Mouse (Mus musculus) megakaryocyte progenitor cell, adult 5-6 weeks (primary cell): ENCODE measurements around the gene Rbm10. TPM values are rescaled to one million over a fixed set of nuclear protein-coding genes. Genes with fewer than 3 reads are reported as not detected.

Experiments
- ATAC-seq: replicated peaks from 2 replicates; pipeline ENCODE4 v1.8.0; 2016; ENCODE audit warnings: mild to moderate bottlenecking, moderate TSS enrichment, inconsistent platforms; ENCODE audit not compliant: poor library complexity
- total RNA-seq, 2 experiments: library from RNA; stranded (forward) in 1 of 2; stranded (reverse) in 1 of 2; fragments of 157-497, 149-512 nt in 1 of 2; fragments of 200-1000 nt in 1 of 2; gene quantifications; 2 replicates each; pipeline versions ENCODE4 v1.2.3 to v1.2.4; 2015 to 2017

The Rbm10 gene
- 28.4 and 32.0 TPM in 2 replicates for total RNA-seq (2015)
- 66.3 and 82.3 TPM in 2 replicates for total RNA-seq (2017)

- ATAC-seq = peak; percentile 94
These were observed at the start of gene Rbm10, which contains the start of gene Ndufb11 for GRCm38 (mm10) chrX:20617176-20617902. Gene Rbm10, plus strand, starts transcription at chrX:20617503. Gene Ndufb11, minus strand, starts transcription at chrX:20617619.

GRCm38 (mm10) chrX:20571024-20571423 lies 46.3 kb upstream of the Rbm10 start:
- ATAC-seq = peak; percentile 72

- ATAC-seq = no peak; the same call in 1 of the 2 replicates
These were observed 44.6 kb upstream of the Rbm10 start for GRCm38 (mm10) chrX:20572683-20573082.

- ATAC-seq = peak; percentile 63
These were observed 43.4 kb upstream of the Rbm10 start for GRCm38 (mm10) chrX:20573927-20574326.

- ATAC-seq = 0 out of 2 replicates have a peak, but pooled peaks have one; percentile 54
These were observed 29.3 kb upstream of the Rbm10 start for GRCm38 (mm10) chrX:20587968-20588367.

GRCm38 (mm10) chrX:20608500-20608899 lies 8.8 kb upstream of the Rbm10 start:
- peak; percentile 58 for ATAC-seq

GRCm38 (mm10) chrX:20616861-20617175 lies 485 bp upstream of the Rbm10 start:
- peak; percentile 26 for ATAC-seq

- peak; percentile 16; the same call in 1 of the 2 replicates for ATAC-seq
These were observed 648 bp downstream of the Rbm10 start for GRCm38 (mm10) chrX:20617903-20618399.

GRCm38 (mm10) chrX:20638141-20638540 lies 20.8 kb downstream of the Rbm10 start:
- no peak for ATAC-seq

- ATAC-seq = no peak
These were observed 27.5 kb downstream of the Rbm10 start for GRCm38 (mm10) chrX:20644780-20645179.

- no peak for ATAC-seq
These were observed 40.3 kb downstream of the Rbm10 start for GRCm38 (mm10) chrX:20657593-20657992.

GRCm38 (mm10) chrX:20658026-20658652 lies 40.8 kb downstream of the Rbm10 start, which contains the start of gene Uba1:
Gene Uba1, plus strand, starts transcription at chrX:20658326.
- peak; percentile 84 for ATAC-seq

GRCm38 (mm10) chrX:20658891-20659406 lies 41.6 kb downstream of the Rbm10 start:
- peak; percentile 10; the same call in 1 of the 2 replicates for ATAC-seq

- ATAC-seq = no peak
These were observed 45.0 kb downstream of the Rbm10 start for GRCm38 (mm10) chrX:20662317-20662715.

- peak; percentile 70 for ATAC-seq
These were observed 45.6 kb downstream of the Rbm10 start for GRCm38 (mm10) chrX:20662716-20663443.

GRCm38 (mm10) chrX:20663444-20663790 lies 46.1 kb downstream of the Rbm10 start:
- ATAC-seq = no peak

GRCm38 (mm10) chrX:20687519-20688067 lies 70.3 kb downstream of the Rbm10 start, which contains the start of gene Cdk16:
Gene Cdk16, plus strand, starts transcription at chrX:20687954.
- peak; percentile 85 for ATAC-seq

GRCm38 (mm10) chrX:20688068-20688547 lies 70.8 kb downstream of the Rbm10 start:
- peak; percentile 72 for ATAC-seq

- ATAC-seq = peak; percentile 23
These were observed 71.3 kb downstream of the Rbm10 start for GRCm38 (mm10) chrX:20688615-20689014.

GRCm38 (mm10) chrX:20691566-20691965 lies 74.3 kb downstream of the Rbm10 start:
- no peak for ATAC-seq

- no peak for ATAC-seq
These were observed 75.3 kb downstream of the Rbm10 start for GRCm38 (mm10) chrX:20692616-20693015.
